Mouse (Mus musculus): ENCODE measurements around the gene Tra2b. TPM values are rescaled to one million over a fixed set of nuclear protein-coding genes. Genes with fewer than 3 reads are reported as not detected.
"Not testable (repeated sequence)": the region's sequence is repeated elsewhere in the genome, so short reads cannot be mapped to it uniquely, and the experiment has no call there.

Gene Tra2b
- polyA plus RNA-seq, 2 experiments from 2014 or later: 191 to 329 TPM

DNA sequence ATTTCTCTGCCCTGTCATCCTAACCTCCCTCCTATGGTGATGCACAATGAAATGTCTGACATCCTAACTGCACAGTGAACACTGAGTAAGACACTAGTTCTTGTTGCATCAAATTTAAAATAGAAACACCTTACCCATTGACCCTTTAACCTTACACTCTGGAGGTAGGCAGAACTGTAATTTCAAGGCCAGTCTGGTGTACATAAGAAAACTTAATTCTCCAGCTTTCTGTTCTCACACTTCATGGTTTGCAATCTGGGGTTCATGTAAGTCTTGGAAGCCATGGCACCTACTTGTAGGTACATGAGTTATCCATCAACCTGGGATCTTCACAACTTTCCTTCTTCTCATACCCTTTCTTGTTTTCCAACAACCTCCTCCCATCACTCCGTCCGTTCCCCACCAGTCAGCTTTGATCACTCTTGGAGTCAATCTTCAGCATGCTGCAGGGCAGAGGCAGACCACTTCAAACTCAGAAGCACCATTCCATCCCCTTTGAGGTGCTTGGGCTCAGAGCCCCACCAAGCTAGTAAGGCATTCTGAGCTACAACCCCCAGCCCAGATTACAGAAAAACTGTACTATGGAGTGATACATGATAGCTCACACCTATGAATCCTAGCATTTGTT lies 23.5 kb downstream of the Tra2b start:
- no peak for ATAC-seq

DNA sequence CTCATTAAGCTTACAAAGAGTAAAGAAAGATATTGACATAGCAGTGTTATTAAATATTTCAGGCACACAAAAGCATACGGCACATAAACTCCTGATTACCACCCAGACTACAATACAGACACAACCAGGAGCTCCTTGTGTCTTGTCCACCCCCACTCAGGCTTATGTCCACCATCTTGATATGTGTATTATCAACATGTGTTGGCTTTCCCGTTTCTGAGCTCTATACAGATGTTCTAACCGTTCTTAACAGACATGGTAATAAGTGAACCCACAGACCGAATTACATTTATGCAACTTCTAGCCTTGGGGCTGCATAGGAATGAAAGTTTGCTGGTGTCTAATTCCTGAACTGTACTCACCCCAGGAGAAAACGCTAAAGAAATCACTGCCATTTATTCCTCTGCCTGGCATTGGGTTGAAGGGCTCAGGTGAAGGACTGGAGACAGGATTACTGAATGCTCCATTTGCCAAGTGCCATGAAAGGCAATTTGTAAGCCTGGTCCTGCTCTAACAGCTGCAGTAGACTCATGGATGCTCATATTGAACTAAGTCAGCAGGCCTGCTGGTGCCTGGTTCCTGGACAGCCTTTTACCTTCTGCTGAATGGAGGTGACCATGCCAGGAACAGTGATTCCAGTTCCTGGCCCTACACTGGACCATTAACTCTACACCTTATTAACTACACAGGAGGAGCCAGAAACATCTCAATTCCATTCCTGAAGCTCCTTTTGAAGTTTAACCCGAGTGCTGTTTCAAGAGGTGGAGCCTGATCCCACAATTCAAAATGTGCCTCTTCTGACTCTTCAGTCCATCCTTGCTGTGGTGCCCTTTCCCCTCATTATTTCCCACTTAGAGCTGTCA lies 24.2 kb downstream of the Tra2b start:
- ATAC-seq: no peak

DNA sequence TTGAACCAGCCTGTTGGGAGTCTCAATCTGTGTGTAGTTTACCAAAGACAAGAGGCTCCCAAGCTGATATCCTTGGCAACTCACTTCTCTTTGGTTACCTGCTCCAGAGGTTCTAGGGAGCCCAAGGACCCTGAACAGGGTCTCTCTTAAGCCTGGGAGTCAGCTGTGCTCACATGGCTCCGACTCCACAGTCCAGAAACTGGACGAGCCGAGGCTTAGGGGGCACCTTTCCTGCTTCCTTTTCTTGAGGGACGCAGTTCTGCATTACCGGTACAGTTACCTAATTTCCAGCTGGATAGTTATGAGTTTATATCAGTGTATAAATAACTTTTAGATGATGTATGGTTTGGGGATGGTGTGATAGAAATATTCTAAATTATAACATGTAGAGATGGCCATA lies 24.9 kb downstream of the Tra2b start:
- ATAC-seq: no peak

DNA sequence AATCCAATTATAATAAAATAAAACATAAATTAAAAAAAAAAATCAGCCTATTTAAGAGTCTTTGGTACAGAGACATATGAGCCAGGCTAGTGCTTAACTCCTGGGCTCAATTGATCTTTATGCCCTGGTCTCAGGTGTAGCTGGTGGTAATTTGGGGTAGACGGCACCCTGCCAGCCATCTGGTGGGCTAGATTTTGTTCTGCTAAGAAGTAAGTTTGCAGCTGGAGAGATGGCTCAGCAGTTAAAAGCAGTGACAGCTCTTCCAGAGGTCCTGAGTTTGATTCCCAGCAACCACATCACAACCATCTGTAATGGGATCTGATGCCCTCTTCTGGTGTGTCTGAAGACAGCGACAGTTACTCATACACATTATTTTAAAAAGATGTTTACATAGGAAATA lies 25.8 kb downstream of the Tra2b start:
- no peak for ATAC-seq

DNA sequence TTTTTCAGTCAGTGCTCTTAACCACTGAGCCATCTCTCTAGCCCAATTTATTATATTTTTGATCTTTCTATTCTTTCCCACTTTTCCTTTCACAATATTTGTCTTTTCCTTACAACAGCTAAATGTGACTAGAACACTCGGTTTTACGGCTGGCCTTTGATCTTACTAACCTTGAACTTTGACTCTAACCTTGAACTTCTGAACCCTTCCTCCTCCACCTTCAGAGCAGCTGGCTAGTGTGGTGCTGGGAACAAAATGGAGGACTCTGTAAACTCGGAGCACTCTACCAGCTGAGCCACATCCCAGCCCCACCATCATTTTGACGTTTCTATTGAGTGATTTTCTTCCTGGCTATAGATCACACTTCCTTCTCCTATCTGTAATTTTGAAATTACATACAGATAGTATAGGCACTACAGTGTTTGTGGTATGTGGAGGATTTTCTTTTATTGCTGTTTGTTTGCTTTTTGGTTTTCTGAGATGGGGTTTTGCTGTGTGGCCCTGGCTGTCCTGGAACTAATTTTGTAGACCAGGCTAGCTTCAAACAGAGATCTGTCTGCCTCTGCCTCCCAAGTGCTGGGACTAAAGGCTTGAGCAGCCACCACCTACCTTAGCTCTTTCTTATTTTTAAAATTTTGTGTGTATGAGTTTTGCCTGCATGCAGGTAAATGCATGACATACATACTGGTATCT lies 26.7 kb downstream of the Tra2b start:
- ATAC-seq: no peak

DNA sequence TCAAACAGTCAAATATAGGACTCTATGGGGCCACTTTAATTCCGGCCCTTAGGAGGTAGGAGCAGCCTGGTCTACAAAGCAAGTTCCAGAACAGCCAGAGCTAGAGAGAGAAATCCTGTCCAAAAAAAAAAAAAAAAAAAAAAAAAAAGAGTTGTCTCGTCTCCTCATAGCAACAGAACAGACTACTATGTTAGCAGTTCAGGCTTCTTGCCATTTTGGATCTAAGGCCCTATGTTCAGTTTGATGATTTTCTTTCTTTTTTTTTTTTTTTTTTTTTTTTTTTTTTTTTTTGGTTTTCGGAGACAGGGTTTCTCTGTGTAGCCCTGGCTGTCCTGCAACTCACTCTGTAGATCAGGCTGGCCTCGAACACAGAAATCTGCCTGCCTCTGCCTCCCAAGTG lies 27.4 kb downstream of the Tra2b start:
- not testable (repeated sequence) for ATAC-seq

DNA sequence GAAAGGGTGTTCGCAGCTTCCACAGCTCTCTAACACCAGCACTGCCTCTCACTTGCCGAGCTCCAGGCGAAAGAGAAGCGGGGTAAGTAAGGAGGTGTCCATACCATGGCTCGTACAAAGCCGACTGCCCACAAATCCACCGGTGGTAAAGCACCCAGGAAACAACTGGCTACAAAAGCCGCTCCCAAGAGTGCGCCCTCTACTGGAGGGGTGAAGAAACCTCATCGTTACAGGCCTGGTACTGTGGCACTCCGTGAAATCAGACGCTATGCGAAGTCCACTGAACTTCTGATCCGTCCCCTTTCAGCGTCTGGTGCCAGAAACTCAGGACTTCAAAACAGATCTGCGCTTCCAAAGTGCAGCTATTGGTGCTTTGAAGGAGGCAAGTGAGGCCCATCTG lies 29.0 kb downstream of the Tra2b start:
- ATAC-seq: no peak

DNA sequence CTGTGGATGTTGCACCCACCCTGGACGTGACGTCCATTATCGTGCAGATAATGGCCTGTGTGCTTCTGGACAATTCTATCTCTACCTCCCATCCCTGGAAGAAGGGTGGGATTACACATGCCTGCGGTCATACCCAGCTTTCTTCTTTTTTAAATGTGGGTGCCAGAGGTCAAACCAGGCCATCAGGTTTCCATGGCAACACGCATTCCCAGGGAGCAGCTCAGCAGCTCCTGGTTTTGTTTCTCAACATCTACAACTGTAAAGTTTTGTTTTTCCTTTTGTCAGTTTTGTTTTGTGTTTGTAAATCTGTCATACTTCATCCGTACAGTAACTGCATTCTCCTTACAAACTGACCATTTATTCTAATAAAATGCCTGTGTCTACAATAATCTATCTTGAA lies 31.3 kb downstream of the Tra2b start:
- no peak for ATAC-seq

DNA sequence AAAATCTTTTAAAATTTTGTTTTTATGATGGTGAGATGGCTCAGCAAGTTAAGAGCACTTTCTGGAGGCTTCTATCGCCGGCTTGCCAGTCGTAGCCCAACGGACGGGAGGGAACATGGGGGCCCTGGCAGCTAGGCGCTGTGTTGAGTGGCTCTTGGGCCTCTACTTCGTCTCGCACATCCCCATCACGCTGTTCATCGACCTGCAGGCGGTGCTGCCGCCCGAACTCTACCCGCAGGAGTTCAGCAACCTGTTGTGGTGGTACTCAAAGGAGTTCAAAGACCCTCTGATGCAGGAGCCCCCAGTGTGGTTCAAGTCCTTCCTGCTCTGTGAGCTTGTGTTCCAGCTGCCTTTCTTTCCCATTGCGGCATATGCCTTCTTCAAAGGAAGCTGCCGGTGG lies 35.5 kb downstream of the Tra2b start:
- not testable (repeated sequence) for ATAC-seq

DNA sequence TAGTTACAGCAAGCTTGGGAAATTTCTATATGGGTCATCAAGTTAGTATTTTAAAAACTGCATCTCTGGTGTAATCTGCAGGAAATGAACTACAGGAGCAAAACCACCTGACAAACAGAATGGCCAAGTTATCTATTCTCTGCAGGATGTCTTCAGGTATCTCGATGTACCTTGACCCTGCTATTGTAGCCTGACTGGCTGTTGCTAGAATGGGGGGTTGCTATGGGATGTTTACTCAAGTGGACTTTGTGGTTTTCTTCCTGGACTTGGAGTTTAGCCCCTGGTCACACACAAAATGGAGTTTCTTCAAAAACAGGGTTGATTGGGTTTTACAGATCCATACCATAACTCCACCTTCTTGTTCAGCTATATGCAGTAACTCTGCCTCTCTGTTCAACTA lies 62.3 kb downstream of the Tra2b start:
- no peak for ATAC-seq

DNA sequence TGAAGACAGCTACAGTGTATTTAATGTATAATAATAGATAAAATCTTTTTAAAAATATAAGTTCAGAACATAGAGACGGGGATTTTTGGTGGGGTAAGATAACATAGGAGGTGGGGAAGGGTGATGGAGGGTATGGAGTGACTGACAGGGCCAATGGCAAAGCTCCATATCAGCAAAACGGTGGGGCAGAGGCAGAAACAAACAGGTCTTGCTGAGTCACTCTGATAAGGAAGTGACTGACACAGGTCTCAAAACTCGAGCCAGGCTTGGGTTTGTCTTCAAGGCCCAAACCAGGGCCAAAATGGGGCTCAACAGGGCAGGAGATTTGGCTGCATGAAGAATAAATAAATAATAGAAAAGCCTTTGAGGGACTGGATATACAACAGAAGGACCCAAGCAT lies 63.9 kb downstream of the Tra2b start:
- ATAC-seq: no peak

DNA sequence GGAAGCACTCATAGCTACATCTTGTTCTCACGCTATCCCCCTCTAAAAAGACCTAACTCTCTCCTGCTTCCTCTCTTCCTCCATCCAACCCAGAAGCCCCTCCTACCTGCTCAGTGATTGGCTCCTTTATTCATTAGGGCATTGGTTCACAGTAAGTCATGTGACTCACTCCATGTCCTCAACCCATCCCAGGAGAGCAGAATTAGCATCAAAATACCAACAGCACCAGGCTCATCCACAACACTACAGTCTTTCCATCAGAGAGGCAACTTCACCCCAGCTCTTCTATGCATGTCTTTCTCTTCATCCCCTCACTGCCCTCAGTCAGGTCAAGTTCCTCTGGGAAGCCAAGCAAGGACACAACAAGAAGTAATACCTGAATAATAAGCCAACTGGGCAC lies 65.3 kb downstream of the Tra2b start:
- no peak for ATAC-seq

Other genes starting within 250 kb of the Tra2b start
- gene Igf2bp2, start 102.7 kb downstream of the Tra2b start, polyA plus RNA-seq (2017; shearing (Covaris generic)): 1 to 10 TPM in 1 of 2 experiments, under 1 TPM in 1; 0.41 to 1.2 TPM
- gene Etv5, start 173.7 kb upstream of the Tra2b start, polyA plus RNA-seq (2017; shearing (Covaris generic)): 1 to 10 TPM; 1.7 to 5.6 TPM